12 mouse cellular contexts compared by ENCODE assay signal in the genomic region with DNA sequence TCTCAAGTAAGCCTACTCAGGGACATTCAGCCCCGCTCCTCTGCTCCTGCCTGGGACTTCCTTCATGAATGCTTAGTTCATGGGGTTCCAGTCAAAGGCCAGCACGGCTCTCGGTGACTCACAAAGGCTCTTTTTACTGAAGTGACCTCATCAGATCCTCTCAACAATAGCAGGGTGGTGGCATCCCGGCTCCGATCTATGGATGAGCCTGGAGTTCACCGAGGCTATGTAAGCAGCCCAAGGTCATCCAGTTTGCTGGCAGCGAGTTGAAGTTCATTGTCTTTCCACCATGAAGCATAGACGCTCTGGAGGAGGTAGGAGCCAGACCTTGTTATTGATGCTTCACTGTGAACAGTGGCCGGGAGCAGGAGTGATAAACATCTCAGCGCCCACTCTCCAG. TPM values are rescaled to one million over a fixed set of nuclear protein-coding genes. Genes with fewer than 3 reads are reported as not detected.
DNase-seq lines count a peak whose midpoint lies in the region; ATAC-seq and TF ChIP-seq lines count a peak whose summit lies in the region.
"Had no signal": no experiment of that assay in that cellular context is flagged by ENCODE, and none has a peak within 500 bp of the region (broad histone marks: within the 10 kb centered on the region; RNA-seq: fewer than 3 reads in every experiment).

No protein-coding gene starts in this region.

- ATAC-seq in heart, embryonic 13.5 days (ENCODE audit: extremely low read depth, insufficient number of reproducible peaks, low FRiP score, low TSS enrichment): no peak
- ATAC-seq in heart, embryonic 11.5 days (replicated peaks; ENCODE audit: insufficient number of reproducible peaks, low FRiP score, low TSS enrichment): no peak
- ATAC-seq in stomach, postnatal 0 days (ENCODE audit: low FRiP score, low TSS enrichment): no peak
- ATAC-seq: forebrain, postnatal 0 days; inflammation-experienced regulatory T-cells, adult 6 months had no signal

- H3K27me3 ChIP-seq in heart, embryonic 13.5 days (replicated peaks): peaks cover 7% of the 10 kb centered on the region; the same call in 1 of the 2 replicates
- no peaks in the 10 kb centered on the region for H3K27me3 ChIP-seq in heart, embryonic 11.5 days (ENCODE audit: control insufficient read depth, insufficient read depth, low read length)
- no peaks in the 10 kb centered on the region for H3K27me3 ChIP-seq in stomach, postnatal 0 days (ENCODE audit: control insufficient read depth, insufficient read depth, low read length)

- H3K4me3 ChIP-seq in heart, embryonic 13.5 days: no peak overlapping the region
- no peak overlapping the region for H3K4me3 ChIP-seq in heart, embryonic 11.5 days (ENCODE audit: low read depth, low read length)
- no peak overlapping the region for H3K4me3 ChIP-seq in stomach, postnatal 0 days (ENCODE audit: low read depth, low read length)

- TF ChIP-seq CTCF in stomach, postnatal 0 days (IDR thresholded peaks at IDR 0.05; ENCODE audit: low read depth): no peak

- no peaks in the 10 kb centered on the region for H3K36me3 ChIP-seq in heart, embryonic 13.5 days
- H3K36me3 ChIP-seq in heart, embryonic 11.5 days (ENCODE audit: control insufficient read depth, insufficient read depth, low read length): no peaks in the 10 kb centered on the region
- H3K36me3 ChIP-seq in stomach, postnatal 0 days (ENCODE audit: control insufficient read depth, insufficient read depth, low read length): no peaks in the 10 kb centered on the region

- peaks cover 27% of the 10 kb centered on the region for H3K4me1 ChIP-seq in heart, embryonic 13.5 days
- peaks cover 12% of the 10 kb centered on the region for H3K4me1 ChIP-seq in heart, embryonic 11.5 days (ENCODE audit: control insufficient read depth, insufficient read depth, low read length)
- peaks cover 6% of the 10 kb centered on the region for H3K4me1 ChIP-seq in stomach, postnatal 0 days (replicated peaks; ENCODE audit: control insufficient read depth, insufficient read depth)

- peak; percentile 59 for DNase-seq in left cerebral cortex, adult 11 months (ENCODE audit: low spot score)
- no peak for DNase-seq in left cerebral cortex, postnatal 14 days (ENCODE audit: low spot score in 2 of 2)
- peak; percentile 79 for DNase-seq in Muller cell, postnatal 12 days (ENCODE audit: inconsistent ontology term)
- peak; percentile 90 for DNase-seq in brain, adult 2 months (ENCODE audit: low read depth, low spot score)
- no peak for DNase-seq in stomach, postnatal 0 days (ENCODE audit: low spot score)
- DNase-seq: cerebellum, postnatal 14 days; forebrain, postnatal 0 days had no signal

- no peaks in the 10 kb centered on the region for H3K9me3 ChIP-seq in heart, embryonic 13.5 days
- H3K9me3 ChIP-seq in heart, embryonic 11.5 days (replicated peaks; ENCODE audit: control insufficient read depth, low read length): no peaks in the 10 kb centered on the region
- no peaks in the 10 kb centered on the region for H3K9me3 ChIP-seq in stomach, postnatal 0 days (ENCODE audit: control insufficient read depth, low read length)

- 46% methylated on average over 10 of the region's 10 CpGs for WGBS in heart, embryonic 13.5 days
- WGBS in heart, embryonic 11.5 days (ENCODE audit: insufficient replicate concordance): 49% methylated on average over 10 of the region's 10 CpGs
- 60% methylated on average over 10 of the region's 10 CpGs for WGBS in stomach, postnatal 0 days

- no peak overlapping the region for H3K4me2 ChIP-seq in heart, embryonic 13.5 days
- H3K4me2 ChIP-seq in heart, embryonic 11.5 days: no peak overlapping the region
- H3K4me2 ChIP-seq in stomach, postnatal 0 days (replicated peaks; ENCODE audit: low read depth): no peak overlapping the region

- no peak for TF ChIP-seq EP300 in stomach, postnatal 0 days (optimal IDR thresholded peaks at IDR 0.05)

- 0 out of 2 replicates have a peak overlapping the region, but pooled peaks have one; percentile 0 for H3K9ac ChIP-seq in heart, embryonic 13.5 days
- no peak overlapping the region for H3K9ac ChIP-seq in heart, embryonic 11.5 days (ENCODE audit: low read depth, low read length)
- no peak overlapping the region for H3K9ac ChIP-seq in stomach, postnatal 0 days (ENCODE audit: low read length)
- H3K9ac ChIP-seq: forebrain, postnatal 0 days; liver, embryonic 14.5 days had no signal

- H3K27ac ChIP-seq in heart, embryonic 13.5 days (replicated peaks): 0 out of 2 replicates have a peak overlapping the region, but pooled peaks have one; percentile 1
- H3K27ac ChIP-seq in heart, embryonic 11.5 days (ENCODE audit: low read depth, low read length): no peak overlapping the region
- no peak overlapping the region for H3K27ac ChIP-seq in stomach, postnatal 0 days (replicated peaks)
- H3K27ac ChIP-seq: kidney, postnatal 0 days; liver, embryonic 14.5 days had no signal

- intact Hi-C loops in left cerebral cortex, postnatal 14 days (cut with DNase I): no loop called here

RNA-seq across cellular contexts. Expression of gene Tnni1, which starts 3.6 kb away (rescaled TPM):
- polyA plus RNA-seq in heart, embryonic 13.5 days (2015; fragmentation: Nextera tagmentation; extraction: Ambion mirVana): 3,602 and 4,207 TPM in 2 replicates
- 3,442 and 3,640 TPM in 2 replicates for polyA plus RNA-seq in heart, embryonic 11.5 days (2014; fragmentation: Nextera tagmentation; extraction: Ambion mirVana)
- 1 to 10 TPM; 2.3 to 2.5 TPM for total RNA-seq in left cerebral cortex, postnatal 14 days (2021)
- 4.2 and 6.8 TPM in 2 replicates for polyA plus RNA-seq in stomach, postnatal 0 days (2015; fragmentation: Nextera tagmentation; extraction: Ambion mirVana)
- polyA plus RNA-seq: inflammation-experienced regulatory T-cells, adult 6 months had no signal

RNA-seq across cellular contexts. Expression of gene Phlda3, which starts 16.9 kb away (rescaled TPM):
- polyA plus RNA-seq in heart, embryonic 13.5 days (2015; fragmentation: Nextera tagmentation; extraction: Ambion mirVana): 67.1 and 75.3 TPM in 2 replicates
- polyA plus RNA-seq in heart, embryonic 11.5 days (2014; fragmentation: Nextera tagmentation; extraction: Ambion mirVana): 61.5 and 68.1 TPM in 2 replicates
- 10 to 100 TPM; 15.0 to 16.6 TPM for total RNA-seq in left cerebral cortex, postnatal 14 days (2021)
- polyA plus RNA-seq in stomach, postnatal 0 days (2015; fragmentation: Nextera tagmentation; extraction: Ambion mirVana): 91.1 and 92.2 TPM in 2 replicates

RNA-seq across cellular contexts. Expression of gene Lad1, which starts 35.6 kb away (rescaled TPM):
- 4.0 and 4.4 TPM in 2 replicates for polyA plus RNA-seq in heart, embryonic 13.5 days (2015; fragmentation: Nextera tagmentation; extraction: Ambion mirVana)
- 2.3 and 3.1 TPM in 2 replicates for polyA plus RNA-seq in heart, embryonic 11.5 days (2014; fragmentation: Nextera tagmentation; extraction: Ambion mirVana)
- total RNA-seq in left cerebral cortex, postnatal 14 days (2021): under 1 TPM; 0.61 to 0.64 TPM
- 128 and 140 TPM in 2 replicates for polyA plus RNA-seq in stomach, postnatal 0 days (2015; fragmentation: Nextera tagmentation; extraction: Ambion mirVana)

RNA-seq across cellular contexts. Expression of gene Tnnt2, which starts 53.3 kb away (rescaled TPM):
- polyA plus RNA-seq in heart, embryonic 13.5 days (2015; fragmentation: Nextera tagmentation; extraction: Ambion mirVana): 5,554 and 6,221 TPM in 2 replicates
- polyA plus RNA-seq in heart, embryonic 11.5 days (2014; fragmentation: Nextera tagmentation; extraction: Ambion mirVana): 3,916 and 3,947 TPM in 2 replicates
- 1 to 10 TPM; 1.8 to 3.2 TPM for total RNA-seq in left cerebral cortex, postnatal 14 days (2021)
- 36.4 and 39.9 TPM in 2 replicates for polyA plus RNA-seq in stomach, postnatal 0 days (2015; fragmentation: Nextera tagmentation; extraction: Ambion mirVana)

Comparison
In these comparisons a context has a peak if more than half of its experiments do, and no peak if none do; other contexts are left out.
1. DNase-seq: peak in left cerebral cortex, adult 11 months (single experiment), Muller cell, postnatal 12 days (single experiment) and brain, adult 2 months (single experiment); none in left cerebral cortex, postnatal 14 days (0 of 2) and stomach, postnatal 0 days (single experiment).
2. RNA of gene Tnni1, which starts 3.6 kb away (polyA plus RNA-seq): 3,602 to 4,207 TPM in heart, embryonic 13.5 days and 3,442 to 3,640 TPM in heart, embryonic 11.5 days; 4.2 to 6.8 TPM in stomach, postnatal 0 days; every median in the first group is over 100 times any median in the second.
3. RNA of gene Lad1, which starts 35.6 kb away (polyA plus RNA-seq): 128 to 140 TPM in stomach, postnatal 0 days; 4.0 to 4.4 TPM in heart, embryonic 13.5 days and 2.3 to 3.1 TPM in heart, embryonic 11.5 days; every median in the first group is over 10 times any median in the second.